Mouse (Mus musculus): ENCODE data around the gene Mrgprh.

DNA sequence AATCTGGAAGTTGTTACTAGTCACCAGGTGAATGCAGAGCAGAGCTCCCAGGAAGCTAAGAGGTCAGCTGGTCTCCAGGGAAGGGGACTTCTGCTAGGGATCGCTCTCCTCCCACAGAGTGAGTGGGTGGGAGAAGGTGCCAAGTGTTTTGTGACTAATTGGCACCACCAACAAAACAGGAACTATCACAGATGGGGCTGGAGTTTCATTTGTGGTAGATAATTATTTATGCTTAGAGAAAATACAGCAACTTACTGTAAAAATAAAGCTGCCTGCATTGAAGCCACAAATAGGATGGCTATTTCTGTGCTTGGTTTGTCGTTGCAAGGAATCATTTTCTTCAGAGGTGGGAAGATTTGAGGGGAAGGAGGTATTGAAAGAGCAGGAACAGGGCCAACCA lies 22.0 kb upstream of the Mrgprh start:
- TF ChIP-seq NRF1 (IDR thresholded peaks at IDR 0.05; ENCODE audit: insufficient read depth, low read depth, low read length, poor library complexity, severe bottlenecking), result no peak
- no peak for TF ChIP-seq POLR2A (IDR thresholded peaks at IDR 0.05; ENCODE audit: control insufficient read depth in 1 of 2, insufficient read depth in 1 of 2, low read depth in 1 of 2, low read length in 2 of 2, poor library complexity in 1 of 2)
- no peak for TF ChIP-seq CTCF (IDR thresholded peaks at IDR 0.05 in 2 of 3, conservative IDR thresholded peaks at IDR 0.05 in 1 of 3; ENCODE audit: control insufficient read depth in 1 of 3, insufficient read depth in 1 of 3, low read depth in 2 of 3, low read length in 3 of 3, poor library complexity in 1 of 3, severe bottlenecking in 1 of 3)
- no peak for TF ChIP-seq ZC3H11A (IDR thresholded peaks at IDR 0.05; ENCODE audit: low read depth, low read length)

Measured in MEL (cell line).